Mouse (Mus musculus) layer of hippocampus, adult 18-20 months (tissue): ENCODE measurements around the gene Etv2. TPM values are rescaled to one million over a fixed set of nuclear protein-coding genes. Genes with fewer than 3 reads are reported as not detected.
A peak's percentile ranks its signal among the peaks of the same experiment; 100 is the strongest.

Source experiments
- DNase-seq, 2 experiments: peaks; one replicate each; pipeline ENCODE4 v3.0.0; 2022; ENCODE audit warnings: low spot score in 2 of 2
- microRNA-seq, 2 experiments: library from miRNA; unstranded; fragments of <30 nt; microRNA quantifications; one replicate each; pipeline ENCODE4 v1.2.0; 2021
- total RNA-seq, 2 experiments: library from RNA; stranded (reverse); gene quantifications; 2 replicates each; pipeline ENCODE4 v1.2.3; 2021

The Etv2 gene
- total RNA-seq, 2 experiments from 2014 or later, result not detected

DNA sequence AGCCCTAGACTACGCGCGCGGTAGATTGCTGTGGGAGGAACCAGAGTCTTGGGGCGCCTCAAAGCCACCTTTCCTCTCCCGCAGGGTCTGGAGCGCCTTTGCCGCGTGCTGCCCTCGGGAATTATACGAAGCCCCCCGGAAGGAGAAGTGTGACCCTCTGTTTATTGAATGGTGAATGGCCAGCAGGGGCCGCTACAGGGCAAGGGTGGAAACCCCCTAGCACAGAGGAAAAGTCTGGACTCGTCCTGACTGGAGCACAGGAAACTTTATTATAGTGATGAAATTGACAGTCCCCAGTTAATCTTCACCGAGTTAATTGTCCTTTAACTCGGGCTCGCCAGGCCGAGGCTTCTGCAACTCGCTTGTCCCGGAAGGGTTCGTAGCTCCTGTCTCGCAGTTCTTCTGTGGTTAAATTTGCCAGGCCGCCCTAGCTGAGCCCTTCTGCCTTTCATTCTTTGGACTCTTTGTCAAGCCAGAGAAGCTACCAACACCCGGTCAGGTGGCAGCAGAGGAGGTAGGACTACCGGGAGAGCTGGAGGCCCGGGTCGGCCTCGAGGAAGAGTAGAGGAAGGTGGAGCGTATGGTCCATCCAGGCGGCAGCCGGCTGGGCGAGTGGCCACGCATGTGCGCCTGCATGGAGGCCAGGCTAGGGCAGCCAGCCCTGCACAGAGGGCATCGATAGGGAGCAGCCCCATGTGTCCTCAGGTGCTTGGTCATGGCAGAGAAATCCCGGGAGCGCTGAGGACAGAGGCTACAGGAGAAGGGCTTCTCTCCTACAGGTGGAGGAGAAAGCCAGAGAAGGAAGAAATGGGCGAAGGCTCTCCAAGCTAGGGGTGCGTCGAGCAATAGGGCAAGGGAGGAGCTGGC is 46.0 kb downstream of the Etv2 start:
- peak; percentile 65 to 83 for DNase-seq

DNA sequence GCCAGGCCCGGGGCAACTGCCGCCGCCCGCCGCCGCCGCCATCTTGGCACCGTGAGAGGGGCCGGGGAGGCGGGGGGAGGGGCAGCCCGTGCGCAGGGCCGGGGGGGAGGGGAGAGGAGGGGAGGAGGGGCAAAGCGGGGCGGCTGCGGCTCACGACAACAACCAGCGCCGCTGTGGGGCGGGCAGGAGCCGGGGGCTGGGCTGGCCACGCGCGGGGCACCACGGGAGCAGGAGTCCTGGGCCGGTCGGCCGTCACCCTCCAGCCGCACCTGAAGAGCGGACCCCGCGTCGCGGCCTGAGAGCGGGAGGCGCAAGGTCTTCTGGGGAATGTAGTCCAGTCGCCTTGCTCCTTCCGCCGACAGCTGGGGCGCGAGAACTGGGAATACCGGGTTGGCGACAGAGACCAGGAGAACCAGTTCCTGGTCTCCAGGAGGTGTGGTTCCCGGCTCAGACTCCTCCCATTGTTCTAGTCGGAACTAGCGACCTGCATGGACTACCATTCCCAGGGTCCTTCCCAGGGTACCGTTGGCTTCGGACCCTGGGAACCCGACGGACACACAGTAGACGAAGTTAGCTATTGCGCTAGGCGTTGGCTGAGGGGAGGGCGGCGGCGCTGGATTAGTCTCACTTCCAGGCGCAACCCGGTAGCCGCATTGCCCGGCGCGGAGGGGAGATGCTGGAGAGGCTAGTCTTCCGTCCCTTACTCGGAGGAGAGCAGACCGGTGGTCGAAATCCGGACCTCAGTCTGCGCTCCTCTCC is 46.8 kb downstream of the Etv2 start, which contains the start of gene Kmt2b:
Kmt2b (minus strand) TSS at position 51 of the 759 bp plus-strand sequence.
- peak; percentile 96 to 97 for DNase-seq

DNA sequence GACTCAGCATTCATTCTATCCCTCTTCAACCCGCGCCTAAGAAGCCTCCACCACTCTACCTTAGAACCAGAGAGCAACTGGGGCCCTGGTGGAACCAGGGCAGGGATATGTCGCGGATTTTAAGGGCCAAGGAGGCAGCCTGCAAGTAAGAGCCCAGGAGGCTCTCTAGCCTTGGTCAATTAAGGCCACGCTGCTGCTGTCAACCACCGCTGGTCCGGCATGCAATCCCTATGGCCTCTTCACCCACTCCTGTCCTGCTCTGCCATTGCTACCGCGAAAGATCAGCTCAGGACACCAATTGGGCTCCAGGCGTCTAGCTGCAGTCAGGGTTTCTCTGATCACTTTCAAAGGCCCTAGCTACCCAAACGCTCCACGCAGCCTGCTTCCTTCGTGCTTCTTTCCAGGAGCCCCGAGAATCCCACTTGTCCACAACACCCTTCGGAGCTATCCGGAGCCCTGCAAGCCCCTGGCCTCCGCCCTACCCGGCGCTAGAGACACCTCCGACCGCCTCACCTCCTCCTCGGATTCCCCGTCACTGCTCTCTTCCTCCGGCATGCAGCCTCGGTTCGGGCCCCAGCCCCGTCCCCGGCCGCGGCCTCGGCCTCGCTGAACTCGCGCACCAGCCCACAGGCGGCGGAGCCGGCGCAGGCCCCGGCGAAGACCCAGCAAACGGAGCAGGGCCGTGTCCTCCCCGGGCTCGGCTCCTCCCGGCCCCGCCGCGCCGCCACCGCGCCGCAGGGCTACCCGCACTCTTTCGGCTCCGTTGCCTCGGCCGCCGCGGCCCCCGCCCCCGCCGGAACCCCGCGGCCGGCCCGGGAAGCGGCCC is 47.6 kb downstream of the Etv2 start:
- DNase-seq, result peak in 1 of 2 experiments; percentile 42

DNA sequence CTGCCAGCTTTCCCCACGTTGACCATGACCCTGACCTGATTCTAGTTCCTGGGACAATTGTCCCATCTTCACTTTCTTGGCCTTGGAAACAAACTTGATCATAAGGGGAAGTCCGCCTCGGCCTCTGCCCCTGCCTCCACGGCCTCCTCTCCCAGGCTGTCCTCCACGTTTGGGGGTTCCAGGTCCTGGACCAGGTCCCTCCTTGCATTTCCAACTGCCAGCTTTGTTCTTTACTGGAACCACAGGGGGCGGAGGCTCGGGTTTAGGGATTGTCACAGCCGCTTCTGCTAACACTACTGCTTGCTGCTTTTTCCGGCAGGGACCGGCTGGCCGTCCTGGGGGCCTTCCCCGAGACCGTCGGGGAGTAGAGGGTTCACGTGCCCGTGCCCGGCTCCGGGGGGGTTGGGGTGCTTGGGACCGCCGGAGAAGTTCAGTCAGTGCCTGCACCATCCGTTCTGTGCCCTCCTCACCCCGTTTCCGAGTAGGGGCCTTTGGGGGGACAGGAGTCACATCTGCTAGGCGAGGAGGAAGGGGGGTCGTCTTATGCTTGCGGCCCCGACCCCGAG is 49.1 kb downstream of the Etv2 start:
- DNase-seq, result no peak

DNA sequence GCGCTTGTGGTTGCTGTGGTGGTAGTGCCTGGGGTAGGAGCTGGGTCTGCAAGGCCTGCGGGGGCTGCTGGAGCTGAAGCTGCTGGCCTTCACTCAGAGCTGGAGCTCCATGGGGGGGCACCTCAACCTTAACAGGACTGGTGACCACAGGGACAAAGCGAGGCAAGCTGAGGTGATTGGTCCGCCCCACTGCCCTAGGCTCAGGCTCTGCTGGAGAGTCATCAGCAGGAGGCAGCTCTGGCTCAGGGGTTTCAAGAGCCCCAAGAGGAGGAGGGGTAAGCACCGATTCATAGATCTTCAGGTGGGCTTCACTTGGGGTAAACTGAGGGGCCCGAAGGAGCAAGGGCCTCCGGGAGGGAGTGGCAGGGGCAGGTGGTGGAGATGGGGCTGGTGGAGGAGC is 50.5 kb downstream of the Etv2 start:
- DNase-seq, result no peak

DNA sequence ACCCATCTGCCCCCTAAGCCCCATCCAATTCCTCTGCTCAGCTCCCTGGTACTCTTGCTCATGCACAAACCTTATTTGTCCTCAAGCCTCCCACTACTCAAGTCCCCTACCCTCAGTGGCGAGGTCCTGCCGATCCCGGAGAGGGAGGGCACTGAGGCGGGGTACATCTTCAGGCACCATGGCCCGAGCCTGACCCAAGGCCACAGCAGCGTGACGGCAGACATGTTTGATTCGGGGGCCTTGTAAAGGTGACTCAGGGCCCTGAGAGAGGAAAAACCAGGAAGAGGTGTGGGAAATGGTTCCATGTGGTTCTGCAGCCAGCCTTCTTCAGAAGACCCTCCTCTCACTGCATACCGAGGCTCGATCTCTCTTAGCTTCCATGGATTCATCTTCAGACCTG is 51.3 kb downstream of the Etv2 start:
- no peak for DNase-seq

Small RNA genes within 50 kb of the gene (microRNA-seq; reads per million reads assigned to microRNA genes)
- gene Mir3569, result 0.25 to 0.98 reads per million in 2 experiments

Other genes starting within 250 kb of the Etv2 start
- 10 to 100 TPM; 29.7 to 34.3 TPM for gene Tyrobp, start 222.1 kb downstream of the Etv2 start, total RNA-seq
- under 1 TPM in 1 of 2 experiments, not detected in 1; 0.99 TPM for gene Hcst, start 216.0 kb downstream of the Etv2 start, total RNA-seq
- 1 to 10 TPM; 3.0 to 4.2 TPM for gene Nfkbid, start 214.1 kb downstream of the Etv2 start, total RNA-seq
- gene Aplp1, start 190.3 kb downstream of the Etv2 start, total RNA-seq, result 1,000 to 10,000 TPM; 1,425 to 1,440 TPM
- 10 to 100 TPM; 11.9 to 17.4 TPM for gene Kirrel2, start 178.2 kb downstream of the Etv2 start, total RNA-seq
- 1 to 10 TPM in 1 of 2 experiments, under 1 TPM in 1; 0.96 to 1.8 TPM for gene Nphs1, start 177.5 kb downstream of the Etv2 start, total RNA-seq
- gene Prodh2, start 142.2 kb downstream of the Etv2 start, total RNA-seq, result not detected
- gene Arhgap33, start 100.8 kb downstream of the Etv2 start, total RNA-seq, result 100 to 1,000 TPM in 1 of 2 experiments, 10 to 100 TPM in 1; 97.4 to 108 TPM
- 1 to 10 TPM; 2.6 to 2.9 TPM for gene Hspb6, start 83.7 kb downstream of the Etv2 start, total RNA-seq
- gene Proser3, start 83.6 kb downstream of the Etv2 start, total RNA-seq, result 1 to 10 TPM; 4.4 to 5.2 TPM
- 10 to 100 TPM; 40.8 to 43.2 TPM for gene Lin37, start 76.0 kb downstream of the Etv2 start, total RNA-seq
- gene U2af1l4, start 72.6 kb downstream of the Etv2 start, total RNA-seq, result 10 to 100 TPM; 74.6 to 75.2 TPM
- 1 to 10 TPM; 9.1 to 9.2 TPM for gene Gm49396, start 72.5 kb downstream of the Etv2 start, total RNA-seq
- 10 to 100 TPM; 89.3 to 91.7 TPM for gene Psenen, start 72.2 kb downstream of the Etv2 start, total RNA-seq
- gene Igflr1, start 70.4 kb downstream of the Etv2 start, total RNA-seq, result 1 to 10 TPM; 4.9 to 6.4 TPM
- gene Kmt2b, start 47.1 kb downstream of the Etv2 start, total RNA-seq, result 10 to 100 TPM; 45.3 to 47.8 TPM
- gene Zbtb32, start 36.9 kb downstream of the Etv2 start, total RNA-seq, result not detected
- gene Upk1a, start 23.0 kb downstream of the Etv2 start, total RNA-seq, result under 1 TPM; 0.38 to 0.45 TPM
- gene Cox6b1, start 9.7 kb downstream of the Etv2 start, total RNA-seq, result 100 to 1,000 TPM; 599 to 606 TPM
- 10 to 100 TPM; 79.0 to 82.6 TPM for gene Rbm42, start 14.5 kb upstream of the Etv2 start, total RNA-seq
- 1 to 10 TPM; 4.6 to 5.4 TPM for gene Haus5, start 29.1 kb upstream of the Etv2 start, total RNA-seq
- gene Pmis2, start 35.8 kb upstream of the Etv2 start, total RNA-seq, result not detected
- gene 2200002J24Rik, start 63.1 kb upstream of the Etv2 start, total RNA-seq, result not detected
- under 1 TPM; 0.22 to 0.36 TPM for gene Atp4a, start 76.4 kb upstream of the Etv2 start, total RNA-seq
- 100 to 1,000 TPM; 109 TPM for gene Tmem147, start 93.7 kb upstream of the Etv2 start, total RNA-seq
- gene Gapdhs, start 107.8 kb upstream of the Etv2 start, total RNA-seq, result not detected
- 10 to 100 TPM in 1 of 2 experiments, 1 to 10 TPM in 1; 6.9 to 10.1 TPM for gene Sbsn, start 115.6 kb upstream of the Etv2 start, total RNA-seq
- 1 to 10 TPM; 1.1 to 1.8 TPM for gene Dmkn, start 127.9 kb upstream of the Etv2 start, total RNA-seq
- not detected for gene Krtdap, start 152.0 kb upstream of the Etv2 start, total RNA-seq
- not detected for gene Ffar2, start 187.9 kb upstream of the Etv2 start, total RNA-seq
- gene Ffar3, start 220.3 kb upstream of the Etv2 start, total RNA-seq, result not detected
- gene Ffar1, start 225.7 kb upstream of the Etv2 start, total RNA-seq, result not detected
- not detected for gene Cd22, start 244.5 kb upstream of the Etv2 start, total RNA-seq